Mouse (Mus musculus) heart, embryonic 15.5 days (tissue): Measurements from ENCODE around the gene Nova2. TPM values are rescaled to one million over a fixed set of nuclear protein-coding genes. Genes with fewer than 3 reads are reported as not detected.

Experiments used
- ATAC-seq: fragments of 200-750 bp; cut with Nextera tagmentation; replicated peaks from 2 replicates; pipeline ENCODE4 v1.8.0; 2017; ENCODE audit warnings: low read depth, moderate TSS enrichment; ENCODE audit not compliant: insufficient number of reproducible peaks, insufficient read depth, low FRiP score
- H3K27ac ChIP-seq: fragments of 300-500 bp; sonication (generic); 2 replicates; pipeline ENCODE4 v1.5.1; 2015; ENCODE audit warnings: mild to moderate bottlenecking, inconsistent platforms
- H3K27me3 ChIP-seq: fragments of 300-500 bp; sonication (generic); 2 replicates; pipeline ENCODE4 v1.6.1; 2015; ENCODE audit warnings: inconsistent platforms
- H3K36me3 ChIP-seq: fragments of 300-500 bp; sonication (generic); 2 replicates; pipeline ENCODE4 v1.6.1; 2015; ENCODE audit warnings: mild to moderate bottlenecking, inconsistent platforms
- H3K4me1 ChIP-seq: fragments of 300-500 bp; sonication (generic); replicated peaks from 2 replicates; pipeline ENCODE4 v1.6.1; 2015; ENCODE audit warnings: inconsistent platforms
- H3K4me2 ChIP-seq: fragments of 300-500 bp; sonication (generic); 2 replicates; pipeline ENCODE4 v1.6.1; 2015; ENCODE audit warnings: inconsistent platforms, mild to moderate bottlenecking, moderate library complexity
- H3K4me3 ChIP-seq: fragments of 300-500 bp; sonication (generic); 2 replicates; pipeline ENCODE4 v1.5.1; 2015; ENCODE audit warnings: mild to moderate bottlenecking, inconsistent platforms
- H3K9ac ChIP-seq: fragments of 300-500 bp; sonication (generic); 2 replicates; pipeline ENCODE4 v1.6.1; 2015; ENCODE audit warnings: mild to moderate bottlenecking, inconsistent platforms
- H3K9me3 ChIP-seq: fragments of 300-500 bp; sonication (generic); replicated peaks from 2 replicates; pipeline ENCODE4 v1.6.1; 2016; ENCODE audit warnings: inconsistent platforms
- WGBS: fragments of 180-500 bp; shearing (Covaris S2); methylation state at CpG from one replicate; pipeline ENCODE4 v1.1.7; 2015; ENCODE audit warnings: mixed read lengths; 5-methylcytosine and 5-hydroxymethylcytosine counted together
- polyA plus RNA-seq: library from polyadenylated mRNA; unstranded; fragments of >200 nt; fragmentation: Nextera tagmentation; extraction: Ambion mirVana; gene quantifications from 2 replicates; pipeline ENCODE4 v1.2.1, GENCODE M21; 2015

The Nova2 gene
- polyA plus RNA-seq, 1 experiment from 2014 or later: 0.53 TPM

DNA sequence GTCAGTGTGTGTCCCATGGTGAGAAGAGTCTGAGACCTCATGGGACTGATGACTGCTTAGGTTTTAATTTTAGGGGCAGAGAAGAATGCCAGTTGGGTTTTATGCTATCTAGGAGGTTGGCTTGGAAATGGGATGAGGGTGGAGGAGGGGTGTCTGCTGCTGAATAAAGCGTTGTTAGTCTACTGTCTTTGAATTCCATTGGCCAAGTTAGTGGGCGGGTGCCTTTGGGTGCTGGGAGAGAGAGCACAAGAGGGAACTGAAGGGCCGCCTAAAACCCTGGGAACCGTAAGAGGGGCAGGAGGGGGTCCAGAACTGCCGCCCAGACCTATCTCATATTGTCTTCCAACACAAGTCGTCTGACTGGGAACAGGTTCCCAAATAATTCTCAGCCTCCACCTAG lies 63.1 kb downstream of the Nova2 start:
- no peak overlapping the region for H3K4me3 ChIP-seq

GRCm38 (mm10) chr7:18989995-18990394 lies 64.3 kb downstream of the Nova2 start:
- peak overlapping the region; percentile 56 for H3K4me3 ChIP-seq
- no peaks in the 10 kb centered on the region for H3K36me3 ChIP-seq
- ATAC-seq: no peak
- no peaks in the 10 kb centered on the region for H3K9me3 ChIP-seq
- peak overlapping the region; percentile 73 for H3K27ac ChIP-seq
- peaks cover 40% of the 10 kb centered on the region for H3K27me3 ChIP-seq
- no peak overlapping the region for H3K9ac ChIP-seq
- peak overlapping the region; percentile 88 for H3K4me2 ChIP-seq
- peaks cover 24% of the 10 kb centered on the region for H3K4me1 ChIP-seq
- WGBS: 16% methylated on average over 5 of the region's 5 CpGs

More for the DNA sequence above, 63.1 kb downstream of the Nova2 start:
- Histone ChIP-seq H3K9me3 (no peaks in the 10 kb centered on the region), H3K9ac (no peak overlapping the region), H3K27ac (no peak overlapping the region), H3K4me2 (no peak overlapping the region), H3K36me3 (no peaks in the 10 kb centered on the region), H3K27me3 (peaks cover 38% of the 10 kb centered on the region), H3K4me1 (peaks cover 24% of the 10 kb centered on the region)
- no peak for ATAC-seq
- 64% methylated on average over 6 of the region's 6 CpGs for WGBS

DNA sequence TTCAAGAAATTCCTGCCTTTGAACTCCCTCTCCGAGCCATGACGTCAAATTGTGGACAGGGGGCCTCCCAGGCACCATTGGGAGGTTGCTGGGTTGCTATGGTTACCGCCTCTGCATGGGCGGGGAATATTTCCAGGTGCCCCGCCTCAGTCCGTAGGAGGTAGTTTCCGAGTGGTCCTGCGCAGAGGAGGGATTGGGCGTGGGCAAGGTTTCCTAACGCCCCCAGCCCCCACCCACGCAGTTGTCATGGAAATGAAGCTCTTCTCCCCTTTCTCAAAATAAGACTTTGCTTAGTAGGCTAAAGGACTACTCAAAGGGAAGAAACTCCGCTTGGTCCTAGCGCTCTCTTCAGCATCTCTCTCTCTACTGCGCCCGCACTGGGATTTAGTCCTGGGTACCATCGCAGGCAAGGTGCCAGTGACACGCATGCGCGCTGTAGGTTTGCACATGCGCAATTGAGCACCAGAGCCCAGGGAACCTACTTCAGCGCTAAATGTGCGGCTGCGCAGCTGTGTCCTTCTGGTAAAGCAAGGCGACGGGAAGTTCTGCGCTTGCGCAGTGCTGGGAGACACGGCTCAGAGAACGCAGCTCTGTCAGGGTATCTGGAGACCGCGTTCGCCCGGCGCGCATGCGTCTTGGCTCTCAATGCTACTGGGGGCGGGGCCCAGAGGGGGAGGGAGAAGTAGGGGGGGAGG lies 65.1 kb downstream of the Nova2 start, which contains the start of gene Mypop:
Gene Mypop (plus strand): TSS at position 645 of the 695 bp plus-strand sequence.
- H3K27me3 ChIP-seq: peaks cover 40% of the 10 kb centered on the region
- H3K9ac ChIP-seq: peak within 1 kb of the TSS; percentile 59
- H3K4me3 ChIP-seq: peak within 1 kb of the TSS; percentile 56
- peak within 1 kb of the TSS; percentile 88 for H3K4me2 ChIP-seq
- H3K4me1 ChIP-seq: peaks cover 24% of the 10 kb centered on the region
- WGBS: 0% methylated on average over 37 of the region's 37 CpGs
- peak within 1 kb of the TSS; percentile 73 for H3K27ac ChIP-seq
- ATAC-seq: peak; percentile 94
- H3K9me3 ChIP-seq: no peaks in the 10 kb centered on the region
- H3K36me3 ChIP-seq: no peaks in the 10 kb centered on the region

GRCm38 (mm10) chr7:18991660-18992293 lies 66.1 kb downstream of the Nova2 start:
- Histone ChIP-seq H3K27ac (no peak overlapping the region), H3K36me3 (no peaks in the 10 kb centered on the region), H3K27me3 (peaks cover 40% of the 10 kb centered on the region), H3K4me2 (peak overlapping the region; percentile 88), H3K9me3 (no peaks in the 10 kb centered on the region), H3K4me1 (peaks cover 24% of the 10 kb centered on the region), H3K4me3 (peak overlapping the region; percentile 56), H3K9ac (peak overlapping the region; percentile 59)
- no peak for ATAC-seq
- under 1% methylated on average over 59 of the region's 59 CpGs for WGBS

- Histone ChIP-seq H3K4me2 (peak overlapping the region; percentile 88), H3K27me3 (peaks cover 40% of the 10 kb centered on the region), H3K4me1 (peaks cover 24% of the 10 kb centered on the region), H3K9me3 (no peaks in the 10 kb centered on the region), H3K36me3 (no peaks in the 10 kb centered on the region), H3K27ac (no peak overlapping the region), H3K4me3 (peak overlapping the region; percentile 56), H3K9ac (peak overlapping the region; percentile 59)
- WGBS: 3% methylated on average over 31 of the region's 31 CpGs
- no peak for ATAC-seq
Measured at GRCm38 (mm10) chr7:18992294-18992675, 66.6 kb downstream of the Nova2 start.

DNA sequence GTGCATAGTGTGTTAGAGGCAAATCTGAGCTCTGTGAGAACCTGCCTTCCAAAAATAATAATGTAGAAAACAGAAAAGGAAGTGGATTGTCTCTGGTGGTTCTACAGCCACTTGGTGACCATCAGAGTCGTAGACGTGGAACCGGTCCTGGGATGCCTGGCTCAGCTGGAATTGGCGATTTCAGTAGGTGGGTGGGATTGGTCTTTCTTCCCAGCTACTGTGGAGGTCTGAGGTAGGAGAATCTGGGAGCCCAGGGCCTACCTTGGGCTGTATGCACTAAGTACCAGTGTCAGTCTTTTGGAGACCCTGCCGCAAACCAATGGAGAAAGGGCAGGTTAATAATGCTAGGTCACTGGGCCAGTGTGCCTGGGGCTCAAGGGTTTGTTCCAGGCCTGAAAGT lies 67.3 kb downstream of the Nova2 start:
- H3K4me3 ChIP-seq: no peak overlapping the region
- H3K4me1 ChIP-seq: peaks cover 24% of the 10 kb centered on the region
- 87% methylated on average over 5 of the region's 5 CpGs for WGBS
- no peaks in the 10 kb centered on the region for H3K36me3 ChIP-seq
- H3K27me3 ChIP-seq: peaks cover 36% of the 10 kb centered on the region
- H3K9me3 ChIP-seq: no peaks in the 10 kb centered on the region
- no peak for ATAC-seq
- no peak overlapping the region for H3K9ac ChIP-seq
- H3K27ac ChIP-seq: no peak overlapping the region
- H3K4me2 ChIP-seq: peak overlapping the region; percentile 88; the same call in 1 of the 2 replicates

GRCm38 (mm10) chr7:18998835-18999234 lies 73.1 kb downstream of the Nova2 start:
- H3K27ac ChIP-seq: no peak overlapping the region
- H3K4me1 ChIP-seq: peaks cover 27% of the 10 kb centered on the region
- WGBS: 42% methylated on average over 9 of the region's 9 CpGs
- H3K4me3 ChIP-seq: no peak overlapping the region
- H3K27me3 ChIP-seq: peaks cover 1% of the 10 kb centered on the region; the same call in 1 of the 2 replicates
- H3K4me2 ChIP-seq: no peak overlapping the region
- ATAC-seq: no peak
- H3K9ac ChIP-seq: no peak overlapping the region
- H3K36me3 ChIP-seq: no peaks in the 10 kb centered on the region
- H3K9me3 ChIP-seq: no peaks in the 10 kb centered on the region

DNA sequence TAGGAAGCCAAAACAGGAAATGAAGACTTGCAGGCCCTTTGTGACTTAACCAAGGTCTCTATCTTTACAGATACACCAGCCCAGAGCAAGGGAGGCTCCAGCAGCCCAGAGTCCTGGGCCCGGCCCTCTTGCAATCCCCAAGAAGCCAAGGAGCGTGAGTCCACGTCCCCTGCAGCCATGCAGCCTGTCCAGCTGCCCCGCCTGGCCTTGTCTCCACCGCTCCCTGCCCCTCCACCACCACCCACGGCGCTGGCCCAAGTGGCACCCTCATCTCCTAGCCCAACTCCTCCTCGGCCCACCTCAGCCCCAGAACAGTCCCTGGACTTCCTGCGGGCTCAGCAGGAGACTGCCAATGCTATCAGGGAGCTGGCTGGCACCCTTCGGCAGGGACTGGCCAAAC lies 74.7 kb downstream of the Nova2 start:
- 29% methylated on average over 10 of the region's 10 CpGs for WGBS
- H3K27me3 ChIP-seq: no peaks in the 10 kb centered on the region
- H3K4me1 ChIP-seq: peaks cover 38% of the 10 kb centered on the region

DNA sequence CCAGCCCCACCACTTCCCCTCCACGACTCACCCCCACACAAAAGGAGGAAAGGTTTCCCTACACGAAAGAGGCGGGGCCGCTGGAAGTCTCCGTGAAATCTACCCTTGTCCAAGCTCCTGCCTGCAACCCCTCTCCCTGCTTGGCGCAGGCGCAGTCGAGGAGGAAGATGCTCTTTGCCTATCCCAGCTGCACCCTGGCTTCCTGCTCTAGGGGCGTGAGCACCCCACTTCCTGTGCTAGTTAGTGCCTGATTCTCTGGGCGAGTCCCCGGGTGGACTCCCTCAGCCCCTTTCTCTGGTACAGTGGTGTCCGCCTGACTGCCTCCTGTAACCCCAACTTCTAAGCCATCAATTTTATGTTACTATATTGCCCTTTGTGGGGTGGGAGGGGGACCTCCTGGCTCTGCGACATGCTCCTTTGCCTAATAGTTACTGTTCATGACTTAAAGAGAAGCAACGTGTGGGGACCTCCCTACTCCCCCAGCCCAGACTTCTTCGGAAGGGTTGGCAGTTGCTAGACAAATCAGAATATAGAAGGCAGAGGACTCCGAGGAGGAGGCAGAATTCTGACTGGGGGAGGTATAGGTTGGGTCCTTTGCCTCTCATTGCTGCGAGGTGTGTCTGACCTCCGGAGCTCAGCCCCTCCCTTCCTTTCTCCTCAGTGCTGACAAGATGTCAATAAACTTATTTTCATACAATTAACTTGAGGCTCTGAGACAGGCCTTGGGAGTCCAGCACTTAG lies 75.5 kb downstream of the Nova2 start:
- Histone ChIP-seq H3K4me2 (peak overlapping the region; percentile 93), H3K27ac (peak overlapping the region; percentile 77), H3K9me3 (no peaks in the 10 kb centered on the region), H3K4me1 (peaks cover 46% of the 10 kb centered on the region), H3K4me3 (peak overlapping the region; percentile 53), H3K27me3 (no peaks in the 10 kb centered on the region), H3K36me3 (peaks cover 12% of the 10 kb centered on the region), H3K9ac (peak overlapping the region; percentile 60)
- WGBS: 17% methylated on average over 18 of the region's 18 CpGs
- ATAC-seq: no peak

More for the DNA sequence above, 74.7 kb downstream of the Nova2 start:
- Histone ChIP-seq H3K27ac (peak overlapping the region; percentile 77), H3K36me3 (peaks cover 4% of the 10 kb centered on the region; the same call in 1 of the 2 replicates), H3K4me2 (peak overlapping the region; percentile 93), H3K4me3 (peak overlapping the region; percentile 53), H3K9me3 (no peaks in the 10 kb centered on the region), H3K9ac (peak overlapping the region; percentile 60)
- no peak for ATAC-seq

DNA sequence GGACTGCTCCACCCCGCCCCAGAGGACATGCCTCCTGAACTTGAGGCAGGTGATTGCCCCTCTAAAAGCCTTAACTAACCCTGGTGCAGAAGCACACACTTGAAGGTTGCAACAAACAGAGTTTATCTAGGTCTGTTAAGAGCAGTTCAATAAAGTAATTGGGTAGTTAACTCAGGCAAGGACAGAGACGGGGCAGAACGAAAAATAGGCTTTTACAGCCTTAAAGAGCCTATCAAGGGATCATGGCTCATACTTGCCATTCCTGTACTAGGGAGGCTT lies 76.1 kb downstream of the Nova2 start:
- Histone ChIP-seq H3K27ac (peak overlapping the region; percentile 77; the same call in 1 of the 2 replicates), H3K9me3 (no peaks in the 10 kb centered on the region), H3K4me1 (peaks cover 51% of the 10 kb centered on the region), H3K4me3 (no peak overlapping the region), H3K36me3 (peaks cover 13% of the 10 kb centered on the region), H3K27me3 (no peaks in the 10 kb centered on the region), H3K9ac (no peak overlapping the region), H3K4me2 (peak overlapping the region; percentile 93; the same call in 1 of the 2 replicates)
- WGBS: 71% methylated on average over 3 of the region's 3 CpGs
- ATAC-seq: no peak

DNA sequence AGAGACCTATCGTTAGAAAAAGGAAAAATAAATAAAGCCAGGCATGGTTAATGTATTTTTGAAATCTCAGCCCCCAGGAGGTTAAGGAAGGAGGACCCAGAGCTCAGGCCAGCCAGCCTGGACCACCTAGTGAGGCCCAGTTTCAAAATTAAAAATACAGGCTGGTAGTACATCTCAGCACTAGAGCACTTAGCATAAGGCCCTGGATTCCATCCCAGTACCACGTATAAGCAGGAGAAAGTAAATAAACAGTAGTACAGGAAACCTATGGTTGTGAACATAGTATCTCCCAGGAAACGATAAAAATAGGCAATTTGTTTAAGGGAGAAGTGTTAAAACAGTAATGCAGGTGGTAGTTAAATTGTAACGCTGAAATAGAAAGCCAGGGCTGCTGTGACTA lies 76.4 kb downstream of the Nova2 start:
- Histone ChIP-seq H3K4me1 (peaks cover 55% of the 10 kb centered on the region), H3K27me3 (no peaks in the 10 kb centered on the region), H3K9ac (no peak overlapping the region; the same call in 1 of the 2 replicates), H3K9me3 (no peaks in the 10 kb centered on the region), H3K4me2 (peak overlapping the region; percentile 93), H3K4me3 (peak overlapping the region; percentile 48), H3K36me3 (peaks cover 17% of the 10 kb centered on the region), H3K27ac (peak overlapping the region; percentile 77)
- ATAC-seq: no peak
- 34% methylated on average over 4 of the region's 4 CpGs for WGBS
